Mouse (Mus musculus): ENCODE results near the gene Wwc2. TPM values are rescaled to one million over a fixed set of nuclear protein-coding genes. Genes with fewer than 3 reads are reported as not detected.

The Wwc2 gene
- polyA plus RNA-seq, 1 experiment, result 41.4 TPM

DNA sequence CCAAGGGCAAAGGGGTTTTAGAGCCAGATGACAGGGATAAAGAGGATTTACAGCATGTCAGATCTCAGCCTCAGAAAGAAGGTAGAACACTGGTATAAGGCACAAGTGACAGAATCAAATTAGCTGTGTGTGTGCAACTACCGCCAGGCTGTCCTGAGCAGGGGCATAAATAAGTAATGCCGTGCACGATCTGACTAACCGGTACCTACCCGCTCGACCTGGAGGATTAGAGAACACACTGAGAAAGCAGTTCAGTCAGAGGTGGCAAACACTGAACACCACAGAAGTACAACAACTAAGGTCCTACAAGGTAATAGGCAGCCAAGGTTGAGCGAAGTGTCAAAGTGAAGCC lies 15.8 kb downstream of the Wwc2 start:
- Histone ChIP-seq H3K4me1 (ENCODE audit: control insufficient read depth, insufficient read depth, low read length) (peaks cover 15% of the 10 kb centered on the region), H3K4me3 (ENCODE audit: insufficient read depth, low read length) (peak overlapping the region; percentile 25), H3K27ac (ENCODE audit: insufficient read depth, low read length) (peak overlapping the region; percentile 96)
- TF ChIP-seq CTCF (IDR thresholded peaks at IDR 0.05; ENCODE audit: borderline replicate concordance, insufficient read depth, low read length) (no peak), POLR2A (IDR thresholded peaks at IDR 0.05; ENCODE audit: low read depth, low read length) (no peak)

DNA sequence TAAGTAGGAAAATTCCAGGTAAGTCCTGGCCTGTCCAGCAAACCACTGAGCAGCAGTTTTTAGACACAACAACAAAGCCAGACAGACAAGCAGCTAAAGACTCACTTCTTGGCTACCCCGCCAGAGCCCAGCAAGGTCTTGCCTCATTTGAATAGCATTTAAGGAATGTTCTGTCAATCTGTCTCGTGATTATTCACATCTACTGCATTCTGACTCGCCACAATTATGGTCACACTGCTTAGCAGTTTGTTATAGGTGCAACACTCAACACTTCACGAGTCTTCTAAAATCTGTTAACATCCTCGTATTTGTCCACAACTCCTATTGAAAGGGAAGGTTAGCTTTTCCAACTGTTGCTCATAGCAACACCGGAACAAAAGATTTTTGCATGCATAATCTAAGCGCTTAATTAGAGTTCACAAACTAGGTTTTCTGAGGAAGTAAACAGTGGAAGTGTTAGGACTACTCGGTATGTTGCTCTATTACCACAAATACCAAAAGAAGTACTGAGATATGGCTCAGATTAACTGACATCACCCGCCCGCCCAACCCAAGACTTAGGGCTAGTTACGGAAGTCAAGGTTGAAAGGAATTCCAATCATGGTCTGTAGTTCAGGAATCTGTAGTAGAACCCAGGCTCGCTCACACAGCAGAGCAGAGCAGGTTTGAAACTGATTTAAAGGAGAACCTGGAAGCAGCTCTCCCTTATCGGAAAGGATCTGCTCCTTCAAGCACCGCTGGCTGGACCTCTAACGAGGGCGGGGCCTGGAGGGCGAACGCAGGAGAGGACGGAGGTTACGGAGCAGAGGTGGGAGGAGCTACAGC lies 16.4 kb downstream of the Wwc2 start:
- Histone ChIP-seq H3K27ac (ENCODE audit: insufficient read depth, low read length) (peak overlapping the region; percentile 96), H3K4me3 (ENCODE audit: insufficient read depth, low read length) (peak overlapping the region; percentile 25), H3K4me1 (ENCODE audit: control insufficient read depth, insufficient read depth, low read length) (peaks cover 15% of the 10 kb centered on the region)
- TF ChIP-seq CTCF (IDR thresholded peaks at IDR 0.05; ENCODE audit: borderline replicate concordance, insufficient read depth, low read length) (no peak), POLR2A (IDR thresholded peaks at IDR 0.05; ENCODE audit: low read depth, low read length) (no peak)

DNA sequence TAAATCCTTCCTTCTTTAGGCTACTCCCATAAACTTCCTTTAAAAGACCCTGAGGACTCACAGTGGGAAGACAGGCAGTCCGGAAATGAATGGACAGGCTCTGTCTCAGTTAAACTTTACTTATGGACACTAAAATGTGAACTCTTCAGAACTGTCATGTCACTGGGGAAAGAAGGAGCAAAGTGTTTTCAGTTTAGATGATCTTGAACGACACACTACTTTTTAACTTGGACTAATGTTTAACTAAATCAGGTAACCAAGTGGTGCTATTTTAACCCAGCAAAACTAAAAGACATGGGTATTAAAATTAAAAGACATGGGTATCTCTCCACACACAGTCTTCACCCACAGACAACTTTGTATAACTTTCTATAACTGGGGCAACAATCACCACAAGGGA lies 19.6 kb downstream of the Wwc2 start:
- Histone ChIP-seq H3K4me3 (ENCODE audit: insufficient read depth, low read length) (no peak overlapping the region), H3K4me1 (ENCODE audit: control insufficient read depth, insufficient read depth, low read length) (peaks cover 15% of the 10 kb centered on the region), H3K27ac (ENCODE audit: insufficient read depth, low read length) (no peak overlapping the region)
- TF ChIP-seq CTCF (IDR thresholded peaks at IDR 0.05; ENCODE audit: borderline replicate concordance, insufficient read depth, low read length) (no peak), POLR2A (IDR thresholded peaks at IDR 0.05; ENCODE audit: low read depth, low read length) (no peak)

DNA sequence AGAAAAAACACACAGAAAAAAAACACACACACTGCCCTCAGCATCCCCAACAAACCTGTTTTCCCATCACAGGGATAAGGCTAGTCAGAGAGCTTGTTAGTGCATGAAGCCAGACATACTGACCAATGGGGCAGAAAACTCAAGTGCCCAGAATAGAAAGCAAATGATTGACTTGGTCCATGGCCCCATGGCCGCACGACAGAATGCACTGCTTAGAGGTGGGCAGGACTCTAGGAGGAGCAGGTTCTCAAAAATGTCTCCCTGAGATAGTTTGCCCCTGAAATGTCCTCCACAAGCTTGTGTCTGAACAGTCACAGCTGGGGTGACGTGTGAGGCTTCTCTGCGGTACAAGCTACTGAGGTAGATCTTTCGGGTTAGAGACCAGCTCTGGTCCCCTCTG lies 20.1 kb downstream of the Wwc2 start:
- no peak overlapping the region for H3K4me3 ChIP-seq (ENCODE audit: insufficient read depth, low read length)
- H3K4me1 ChIP-seq (ENCODE audit: control insufficient read depth, insufficient read depth, low read length), result peaks cover 11% of the 10 kb centered on the region
- TF ChIP-seq POLR2A (IDR thresholded peaks at IDR 0.05; ENCODE audit: low read depth, low read length) (no peak), CTCF (IDR thresholded peaks at IDR 0.05; ENCODE audit: borderline replicate concordance, insufficient read depth, low read length) (no peak)

DNA sequence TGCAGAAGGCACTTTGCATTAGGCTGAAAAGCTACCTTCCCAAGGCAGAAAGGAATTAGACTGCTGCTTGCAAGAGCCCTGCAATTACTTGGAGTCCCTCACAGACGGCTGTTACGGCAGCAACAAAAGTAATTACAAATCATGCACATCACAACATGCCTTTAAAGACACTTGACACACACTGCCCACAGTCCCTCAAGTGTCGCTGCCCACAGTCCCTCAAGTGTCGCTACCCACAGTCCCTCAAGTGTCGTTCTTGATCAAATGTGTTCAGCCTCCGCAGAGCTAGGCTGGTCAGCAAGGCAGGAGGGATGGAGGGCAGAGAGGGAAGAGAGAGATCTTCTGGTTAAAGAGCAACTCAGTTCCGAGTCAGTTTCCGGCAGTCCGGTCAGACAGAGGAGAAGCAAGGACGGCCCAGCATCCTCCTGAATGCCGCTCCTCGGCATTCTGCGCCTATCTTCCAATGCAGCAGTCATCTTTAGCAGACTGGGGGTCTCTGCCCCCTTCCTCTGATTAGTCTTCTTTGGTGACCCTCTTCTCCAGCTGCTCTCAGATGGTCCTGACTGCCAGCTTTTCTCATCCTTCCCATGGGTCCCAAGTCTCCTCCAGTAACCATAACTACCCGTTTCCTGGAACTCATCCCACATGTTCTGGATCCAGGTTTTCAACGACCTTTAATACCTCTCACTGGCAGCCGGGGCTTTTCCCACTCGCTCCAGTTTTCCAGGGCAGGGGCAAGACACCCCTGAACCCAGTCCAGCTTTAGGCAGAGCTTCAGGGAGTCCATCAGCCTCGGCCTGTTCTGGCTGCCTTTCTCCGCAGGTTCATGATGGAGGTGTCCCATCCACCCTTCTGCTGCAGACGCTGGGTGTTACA lies 23.4 kb downstream of the Wwc2 start:
- TF ChIP-seq POLR2A (IDR thresholded peaks at IDR 0.05; ENCODE audit: low read depth, low read length) (no peak), CTCF (IDR thresholded peaks at IDR 0.05; ENCODE audit: borderline replicate concordance, insufficient read depth, low read length) (no peak)
- Histone ChIP-seq H3K27ac (ENCODE audit: insufficient read depth, low read length) (no peak overlapping the region), H3K4me3 (ENCODE audit: insufficient read depth, low read length) (no peak overlapping the region), H3K4me1 (ENCODE audit: control insufficient read depth, insufficient read depth, low read length) (no peaks in the 10 kb centered on the region; the same call in 1 of the 2 replicates)

More for the DNA sequence above, 20.1 kb downstream of the Wwc2 start:
- no peak overlapping the region for H3K27ac ChIP-seq (ENCODE audit: insufficient read depth, low read length)

DNA sequence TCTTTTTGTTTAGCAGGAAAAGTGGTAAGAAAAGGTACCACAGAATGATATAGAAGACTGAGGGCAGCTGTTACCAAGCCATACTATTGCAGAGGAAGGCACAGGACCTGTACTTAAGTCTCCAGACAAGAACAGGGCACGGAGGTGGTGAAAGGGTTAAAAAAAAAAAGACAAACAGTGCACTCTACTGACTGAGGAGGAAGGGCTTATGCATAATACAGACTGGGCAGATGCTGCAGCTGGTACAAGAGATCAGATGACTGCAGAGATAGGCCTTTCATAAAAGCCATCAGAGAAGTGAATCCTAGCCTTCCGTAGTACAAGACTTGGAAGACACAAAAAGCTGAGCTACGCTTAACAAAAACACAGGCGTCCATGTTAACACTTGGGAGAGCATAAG lies 28.2 kb downstream of the Wwc2 start:
- Histone ChIP-seq H3K4me1 (ENCODE audit: control insufficient read depth, insufficient read depth, low read length) (no peaks in the 10 kb centered on the region; the same call in 1 of the 2 replicates), H3K27ac (ENCODE audit: insufficient read depth, low read length) (no peak overlapping the region), H3K4me3 (ENCODE audit: insufficient read depth, low read length) (no peak overlapping the region)
- TF ChIP-seq POLR2A (IDR thresholded peaks at IDR 0.05; ENCODE audit: low read depth, low read length), result no peak
- no peak for TF ChIP-seq CTCF (IDR thresholded peaks at IDR 0.05; ENCODE audit: borderline replicate concordance, insufficient read depth, low read length)

DNA sequence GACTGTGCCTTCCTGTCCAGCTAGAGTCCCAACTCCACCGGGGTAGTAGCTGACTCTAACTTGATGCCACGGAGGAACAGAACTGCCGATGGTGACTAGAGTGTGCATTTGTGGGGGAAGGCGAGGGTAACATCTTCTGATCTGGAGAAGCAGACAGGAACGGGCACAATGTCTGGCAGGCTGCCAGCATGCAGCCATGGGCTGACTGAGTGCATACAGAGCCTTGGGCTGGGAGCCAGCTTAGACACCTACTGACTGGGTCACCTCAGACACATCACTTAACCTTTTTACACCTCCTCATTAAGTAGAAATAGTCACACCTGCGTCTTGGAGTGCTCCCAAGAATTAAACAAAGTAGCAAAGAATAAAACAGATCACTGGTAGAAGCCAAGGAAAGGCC lies 28.7 kb downstream of the Wwc2 start:
- TF ChIP-seq CTCF (IDR thresholded peaks at IDR 0.05; ENCODE audit: borderline replicate concordance, insufficient read depth, low read length) (no peak), POLR2A (IDR thresholded peaks at IDR 0.05; ENCODE audit: low read depth, low read length) (no peak)
- H3K4me3 ChIP-seq (ENCODE audit: insufficient read depth, low read length), result no peak overlapping the region
- no peaks in the 10 kb centered on the region; the same call in 1 of the 2 replicates for H3K4me1 ChIP-seq (ENCODE audit: control insufficient read depth, insufficient read depth, low read length)
- H3K27ac ChIP-seq (ENCODE audit: insufficient read depth, low read length), result no peak overlapping the region

DNA sequence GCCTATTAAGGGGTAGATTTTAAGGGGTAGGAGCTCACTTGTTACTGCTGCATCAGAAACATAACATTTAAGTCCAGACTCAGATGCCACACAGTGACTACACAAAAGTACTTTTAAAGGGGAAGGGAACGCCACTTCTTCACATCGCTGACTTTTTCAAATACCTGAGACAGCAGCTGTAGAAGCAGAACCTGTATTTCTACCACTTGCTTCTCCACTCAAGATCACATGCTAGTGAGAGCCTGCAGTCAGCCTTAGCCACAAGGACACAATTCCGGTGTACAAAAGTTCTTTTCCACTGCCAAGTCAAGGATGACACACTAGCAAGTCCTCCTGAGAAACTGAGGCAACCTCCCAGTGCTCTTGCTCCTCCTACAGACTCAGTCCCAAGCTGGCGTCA lies 33.2 kb downstream of the Wwc2 start:
- Histone ChIP-seq H3K27ac (ENCODE audit: insufficient read depth, low read length) (no peak overlapping the region), H3K4me1 (ENCODE audit: control insufficient read depth, insufficient read depth, low read length) (no peaks in the 10 kb centered on the region; the same call in 1 of the 2 replicates), H3K4me3 (ENCODE audit: insufficient read depth, low read length) (no peak overlapping the region)
- TF ChIP-seq CTCF (IDR thresholded peaks at IDR 0.05; ENCODE audit: borderline replicate concordance, insufficient read depth, low read length) (no peak), POLR2A (IDR thresholded peaks at IDR 0.05; ENCODE audit: low read depth, low read length) (no peak)

DNA sequence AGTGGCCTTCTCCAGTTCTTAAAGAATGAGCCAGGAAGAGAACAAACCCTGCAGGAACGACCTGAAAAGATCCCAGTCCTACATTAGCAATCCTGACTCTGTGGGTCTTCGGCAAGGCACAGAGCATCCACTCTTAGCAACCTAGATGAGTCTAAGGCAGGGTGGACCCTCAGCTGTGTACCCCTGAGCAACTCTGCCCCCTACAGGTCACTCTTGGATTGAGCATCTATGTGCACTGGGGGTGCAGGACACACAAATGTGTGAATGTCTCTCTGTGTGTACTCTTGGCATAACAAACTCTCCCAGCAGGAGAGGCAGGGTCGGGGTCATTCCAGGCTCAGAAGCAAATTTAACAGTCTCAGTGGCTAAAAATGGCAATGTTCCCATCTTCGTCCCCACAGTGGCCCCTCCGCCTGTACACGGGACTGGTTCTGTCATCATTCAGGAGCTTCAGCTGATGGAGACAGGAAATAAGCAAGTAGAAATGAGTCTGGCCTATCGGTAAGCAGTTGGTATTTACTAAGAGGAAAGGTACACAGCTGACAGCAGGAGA lies 39.3 kb downstream of the Wwc2 start:
- TF ChIP-seq CTCF (IDR thresholded peaks at IDR 0.05; ENCODE audit: borderline replicate concordance, insufficient read depth, low read length), result peak; percentile 36; the same call in 1 of the 2 replicates
- TF ChIP-seq POLR2A (IDR thresholded peaks at IDR 0.05; ENCODE audit: low read depth, low read length), result no peak
- Histone ChIP-seq H3K27ac (ENCODE audit: insufficient read depth, low read length) (no peak overlapping the region), H3K4me1 (ENCODE audit: control insufficient read depth, insufficient read depth, low read length) (peaks cover 10% of the 10 kb centered on the region), H3K4me3 (ENCODE audit: insufficient read depth, low read length) (no peak overlapping the region)
